Mouse (Mus musculus): ENCODE measurements around the gene C2cd2l. TPM values are rescaled to one million over a fixed set of nuclear protein-coding genes. Genes with fewer than 3 reads are reported as not detected.

Gene C2cd2l
- polyA plus RNA-seq, 1 experiment from 2014 or later: 6.8 TPM

DNA sequence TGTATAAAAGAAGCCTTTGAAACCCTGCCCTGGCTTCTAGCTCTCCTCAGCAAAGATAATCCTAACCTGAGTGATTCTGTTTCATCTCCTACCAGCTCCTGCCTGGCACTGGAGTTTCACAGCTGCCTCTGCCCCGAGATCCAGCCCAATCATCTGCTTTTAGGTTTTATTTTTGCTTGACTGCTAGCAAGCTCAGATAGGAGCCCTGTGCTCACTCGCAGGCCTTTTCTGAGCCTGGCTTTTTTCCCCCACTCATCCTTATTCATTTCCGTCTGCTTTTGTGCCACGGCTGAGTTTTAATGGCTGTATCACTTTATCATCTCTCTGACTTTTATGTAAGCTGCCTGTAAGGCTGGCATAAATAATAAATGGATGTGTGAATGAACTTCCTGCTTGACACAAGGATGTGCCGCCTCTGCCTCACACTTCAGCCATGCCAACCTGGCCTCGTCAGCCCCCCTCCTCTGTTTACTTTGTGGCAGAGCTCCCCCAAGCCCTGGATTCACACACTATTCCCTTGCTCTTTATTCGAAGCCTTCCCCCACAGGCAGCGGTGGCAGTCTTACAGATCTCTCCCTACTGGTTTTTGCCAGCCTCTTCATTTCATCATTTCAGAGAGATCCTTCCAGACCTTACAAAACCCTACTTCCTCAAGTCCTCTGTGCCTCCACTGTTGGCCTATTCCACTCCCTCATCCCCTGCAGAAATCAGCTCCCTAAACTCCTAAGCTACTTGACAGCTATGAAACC, 53.4 kb downstream of the C2cd2l start:
- no peak overlapping the region; the same call in 1 of the 2 replicates for H3K4me3 ChIP-seq (ENCODE audit: low read length)
- peak overlapping the region; percentile 86 for H3K9ac ChIP-seq (ENCODE audit: low read length)
- H3K9me3 ChIP-seq (ENCODE audit: control insufficient read depth, low read length): no peaks in the 10 kb centered on the region
- 36% methylated on average over 8 of the region's 8 CpGs for WGBS
- H3K4me2 ChIP-seq (ENCODE audit: low read depth, low read length): peak overlapping the region; percentile 77
- no peaks in the 10 kb centered on the region for H3K27me3 ChIP-seq (ENCODE audit: control insufficient read depth, insufficient read depth, low read depth, low read length)
- H3K4me1 ChIP-seq (replicated peaks; ENCODE audit: control insufficient read depth, insufficient read depth, low read length): peaks cover 11% of the 10 kb centered on the region
- no peak for ATAC-seq (ENCODE audit: low read depth)
- 0 out of 2 replicates have a peak overlapping the region, but pooled peaks have one; percentile 0 for H3K27ac ChIP-seq (ENCODE audit: low read length)
- peaks cover 5% of the 10 kb centered on the region; the same call in 1 of the 2 replicates for H3K36me3 ChIP-seq (ENCODE audit: control insufficient read depth, insufficient read depth, low read length)

DNA sequence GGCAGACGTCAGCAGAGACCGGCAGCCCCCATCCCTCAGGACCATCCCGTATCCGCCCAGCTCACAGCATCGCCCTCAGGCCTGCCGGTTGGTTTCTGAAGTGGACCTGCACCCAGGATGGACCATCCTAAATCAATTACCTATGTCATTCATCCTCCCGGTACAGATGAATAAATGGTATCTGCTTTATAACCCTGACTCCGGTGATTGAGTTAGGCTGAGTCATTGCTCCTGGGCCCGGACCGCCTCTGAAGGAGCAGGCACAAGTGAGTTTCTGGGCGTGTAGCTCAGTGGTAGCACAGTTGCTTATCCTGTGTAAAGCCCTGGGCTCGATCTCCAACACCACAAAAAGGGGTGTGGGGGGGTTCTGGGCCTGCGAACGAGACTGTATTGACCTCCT, 58.7 kb downstream of the C2cd2l start:
- Histone ChIP-seq H3K9ac (ENCODE audit: low read length) (no peak overlapping the region), H3K4me1 (replicated peaks; ENCODE audit: control insufficient read depth, insufficient read depth, low read length) (peaks cover 1% of the 10 kb centered on the region; the same call in 1 of the 2 replicates), H3K9me3 (ENCODE audit: control insufficient read depth, low read length) (no peaks in the 10 kb centered on the region), H3K36me3 (ENCODE audit: control insufficient read depth, insufficient read depth, low read length) (peaks cover 5% of the 10 kb centered on the region; the same call in 1 of the 2 replicates), H3K4me3 (ENCODE audit: low read length) (no peak overlapping the region), H3K4me2 (ENCODE audit: low read depth, low read length) (no peak overlapping the region), H3K27me3 (ENCODE audit: control insufficient read depth, insufficient read depth, low read depth, low read length) (no peaks in the 10 kb centered on the region), H3K27ac (ENCODE audit: low read length) (no peak overlapping the region)
- 81% methylated on average over 14 of the region's 14 CpGs for WGBS
- ATAC-seq (ENCODE audit: low read depth): no peak

Small RNA genes lying within 50 kb of the gene (microRNA-seq; reads per million reads assigned to microRNA genes)
- not detected for gene Gm44335

Other genes starting within 250 kb of the C2cd2l start
- gene Mfrp, start 218.6 kb downstream of the C2cd2l start, polyA plus RNA-seq (2015; fragmentation: Nextera tagmentation; extraction: Ambion mirVana): 0.20 and 0.21 TPM in 2 replicates
- 5.4 and 5.6 TPM in 2 replicates for gene C1qtnf5, start 213.0 kb downstream of the C2cd2l start, polyA plus RNA-seq (2015; fragmentation: Nextera tagmentation; extraction: Ambion mirVana)
- gene Gm49380, start 206.8 kb downstream of the C2cd2l start, polyA plus RNA-seq (2015; fragmentation: Nextera tagmentation; extraction: Ambion mirVana): 0.13 and 0.14 TPM in 2 replicates
- gene Rnf26, start 206.8 kb downstream of the C2cd2l start, polyA plus RNA-seq (2015; fragmentation: Nextera tagmentation; extraction: Ambion mirVana): 60.1 and 63.8 TPM in 2 replicates
- gene Mcam, start 185.8 kb downstream of the C2cd2l start, polyA plus RNA-seq (2015; fragmentation: Nextera tagmentation; extraction: Ambion mirVana): 99.1 and 104 TPM in 2 replicates
- gene Cbl, start 86.2 kb downstream of the C2cd2l start, polyA plus RNA-seq (2015; fragmentation: Nextera tagmentation; extraction: Ambion mirVana): 15.3 and 15.5 TPM in 2 replicates
- gene Ccdc153, start 79.6 kb downstream of the C2cd2l start, polyA plus RNA-seq (2015; fragmentation: Nextera tagmentation; extraction: Ambion mirVana): 7.3 and 14.3 TPM in 2 replicates
- 0.11 TPM in 1 of 2 replicates, not detected in the other for gene Pdzd3, start 68.8 kb downstream of the C2cd2l start, polyA plus RNA-seq (2015; fragmentation: Nextera tagmentation; extraction: Ambion mirVana)
- gene Nlrx1, start 51.7 kb downstream of the C2cd2l start, polyA plus RNA-seq (2015; fragmentation: Nextera tagmentation; extraction: Ambion mirVana): 9.5 and 10.4 TPM in 2 replicates
- gene Abcg4, start 31.7 kb downstream of the C2cd2l start, polyA plus RNA-seq (2015; fragmentation: Nextera tagmentation; extraction: Ambion mirVana): 1.4 and 2.1 TPM in 2 replicates
- gene Hinfp, start 14.6 kb downstream of the C2cd2l start, polyA plus RNA-seq (2015; fragmentation: Nextera tagmentation; extraction: Ambion mirVana): 24.3 and 25.1 TPM in 2 replicates
- gene Dpagt1, start 5.7 kb upstream of the C2cd2l start, polyA plus RNA-seq (2015; fragmentation: Nextera tagmentation; extraction: Ambion mirVana): 38.0 and 42.3 TPM in 2 replicates
- gene H2afx, start 14.4 kb upstream of the C2cd2l start, polyA plus RNA-seq (2015; fragmentation: Nextera tagmentation; extraction: Ambion mirVana): 318 and 395 TPM in 2 replicates
- 110 and 117 TPM in 2 replicates for gene Hmbs, start 23.9 kb upstream of the C2cd2l start, polyA plus RNA-seq (2015; fragmentation: Nextera tagmentation; extraction: Ambion mirVana)
- 31.4 and 32.8 TPM in 2 replicates for gene Vps11, start 41.4 kb upstream of the C2cd2l start, polyA plus RNA-seq (2015; fragmentation: Nextera tagmentation; extraction: Ambion mirVana)
- 38.2 and 42.0 TPM in 2 replicates for gene Hyou1, start 59.2 kb upstream of the C2cd2l start, polyA plus RNA-seq (2015; fragmentation: Nextera tagmentation; extraction: Ambion mirVana)
- gene Slc37a4, start 76.6 kb upstream of the C2cd2l start, polyA plus RNA-seq (2015; fragmentation: Nextera tagmentation; extraction: Ambion mirVana): 19.9 and 21.9 TPM in 2 replicates
- 1,846 and 1,855 TPM in 2 replicates for gene Rps25, start 86.9 kb upstream of the C2cd2l start, polyA plus RNA-seq (2015; fragmentation: Nextera tagmentation; extraction: Ambion mirVana)
- gene Trappc4, start 87.3 kb upstream of the C2cd2l start, polyA plus RNA-seq (2015; fragmentation: Nextera tagmentation; extraction: Ambion mirVana): 131 and 135 TPM in 2 replicates
- gene Ccdc84, start 98.3 kb upstream of the C2cd2l start, polyA plus RNA-seq (2015; fragmentation: Nextera tagmentation; extraction: Ambion mirVana): 32.5 TPM in 2 replicates
- gene Foxr1, start 120.9 kb upstream of the C2cd2l start, polyA plus RNA-seq (2015; fragmentation: Nextera tagmentation; extraction: Ambion mirVana): not detected in 2 replicates
- 1.8 and 2.0 TPM in 2 replicates for gene Upk2, start 134.7 kb upstream of the C2cd2l start, polyA plus RNA-seq (2015; fragmentation: Nextera tagmentation; extraction: Ambion mirVana)
- 14.1 and 16.1 TPM in 2 replicates for gene Bcl9l, start 162.5 kb upstream of the C2cd2l start, polyA plus RNA-seq (2015; fragmentation: Nextera tagmentation; extraction: Ambion mirVana)
- 0.08 and 0.29 TPM in 2 replicates for gene Cxcr5, start 241.6 kb upstream of the C2cd2l start, polyA plus RNA-seq (2015; fragmentation: Nextera tagmentation; extraction: Ambion mirVana)